Mouse (Mus musculus): ENCODE measurements around the gene Ythdf2.
A peak's percentile ranks its signal among the peaks of the same experiment; 100 is the strongest.

DNA sequence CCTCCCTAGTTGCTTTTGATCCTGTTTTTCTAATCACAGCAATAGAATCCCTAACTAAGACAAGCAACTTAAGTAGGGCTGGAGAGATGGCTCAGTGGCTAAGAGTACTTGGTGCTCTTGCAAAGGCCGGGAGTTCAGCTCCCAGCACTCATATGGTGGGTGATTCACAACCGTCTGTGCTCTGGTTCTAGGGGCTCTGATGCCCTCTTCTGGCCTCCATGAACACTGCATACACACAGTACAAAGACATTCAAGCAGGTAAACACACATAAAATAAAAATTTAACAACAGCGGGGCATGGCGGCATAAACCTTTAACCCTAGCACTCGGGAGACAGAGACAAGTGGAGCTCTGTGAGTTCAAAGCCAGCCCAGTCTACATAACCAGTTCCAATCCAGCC lies 65.9 kb downstream of the Ythdf2 start:
- TF ChIP-seq CTCF (IDR thresholded peaks at IDR 0.05; ENCODE audit: low read depth) (peak; percentile 56), EP300 (optimal IDR thresholded peaks at IDR 0.05) (no peak)
